Mouse (Mus musculus) embryo, embryonic 11.5 days (tissue): ENCODE data around the gene Scube1.

Experiments
- DNase-seq: peaks from one replicate; pipeline ENCODE4 v3.0.0-alpha.2; 2012; ENCODE audit warnings: low read depth, low spot score

Scube1 gene

GRCm38 (mm10) chr15:83709889-83710774, 14.7 kb downstream of the Scube1 start:
- DNase-seq, result no peak

GRCm38 (mm10) chr15:83706528-83707199, 18.2 kb downstream of the Scube1 start:
- DNase-seq, result no peak

GRCm38 (mm10) chr15:83700593-83700923, 24.3 kb downstream of the Scube1 start:
- DNase-seq, result no peak

GRCm38 (mm10) chr15:83699834-83700592, 24.8 kb downstream of the Scube1 start:
- DNase-seq, result no peak

- no peak for DNase-seq
These were observed 25.5 kb downstream of the Scube1 start for GRCm38 (mm10) chr15:83699132-83699833.

GRCm38 (mm10) chr15:83696681-83697381, 28.0 kb downstream of the Scube1 start:
- DNase-seq, result no peak

GRCm38 (mm10) chr15:83695159-83695558, 29.7 kb downstream of the Scube1 start:
- no peak for DNase-seq

- no peak for DNase-seq
These were observed 32.9 kb downstream of the Scube1 start for GRCm38 (mm10) chr15:83691901-83692361.

- no peak for DNase-seq
These were observed 34.9 kb downstream of the Scube1 start for GRCm38 (mm10) chr15:83689946-83690345.

GRCm38 (mm10) chr15:83686601-83687000, 38.2 kb downstream of the Scube1 start:
- DNase-seq, result no peak

GRCm38 (mm10) chr15:83685950-83686349, 38.9 kb downstream of the Scube1 start:
- DNase-seq, result no peak

- DNase-seq, result no peak
These were observed 41.7 kb downstream of the Scube1 start for GRCm38 (mm10) chr15:83683051-83683561.

GRCm38 (mm10) chr15:83680300-83680699, 44.5 kb downstream of the Scube1 start:
- DNase-seq, result no peak

GRCm38 (mm10) chr15:83679729-83680128, 45.1 kb downstream of the Scube1 start:
- no peak for DNase-seq

- DNase-seq, result no peak
These were observed 46.2 kb downstream of the Scube1 start for GRCm38 (mm10) chr15:83678606-83679005.

GRCm38 (mm10) chr15:83678089-83678488, 46.7 kb downstream of the Scube1 start:
- no peak for DNase-seq

- no peak for DNase-seq
These were observed 47.7 kb downstream of the Scube1 start for GRCm38 (mm10) chr15:83677098-83677497.

GRCm38 (mm10) chr15:83676286-83676685, 48.5 kb downstream of the Scube1 start:
- DNase-seq, result no peak

- no peak for DNase-seq
These were observed 51.2 kb downstream of the Scube1 start for GRCm38 (mm10) chr15:83673621-83674020.

GRCm38 (mm10) chr15:83667501-83667900, 57.3 kb downstream of the Scube1 start:
- no peak for DNase-seq

- DNase-seq, result no peak
These were observed 58.4 kb downstream of the Scube1 start for GRCm38 (mm10) chr15:83666418-83666817.
